Mouse (Mus musculus) lung, postnatal 0 days (tissue): ENCODE data around the gene Evx1. TPM values are rescaled to one million over a fixed set of nuclear protein-coding genes. Genes with fewer than 3 reads are reported as not detected.

ENCODE experiments used
- ATAC-seq: fragments of 200-750 bp; cut with Nextera tagmentation; 2 replicates; pipeline ENCODE4 v1.8.0; 2017; ENCODE audit warnings: moderate library complexity
- DNase-seq: peaks from one replicate; pipeline ENCODE4 v3.0.0-alpha.2; 2016; ENCODE audit warnings: low spot score
- H3K27ac ChIP-seq: fragments of 300-500 bp; sonication (generic); 2 replicates; pipeline ENCODE4 v1.5.1; 2014; ENCODE audit warnings: antibody characterized with exemption, mild to moderate bottlenecking, low read length, mixed read lengths
- H3K27me3 ChIP-seq: fragments of 300-500 bp; sonication (generic); replicated peaks from 2 replicates; pipeline ENCODE4 v1.6.1; 2014; ENCODE audit warnings: low read length, mixed read lengths; ENCODE audit not compliant: insufficient read depth
- H3K36me3 ChIP-seq: fragments of 300-500 bp; sonication (generic); 2 replicates; pipeline ENCODE4 v1.6.1; 2014; ENCODE audit warnings: low read length, mixed read lengths; ENCODE audit not compliant: insufficient read depth
- H3K4me1 ChIP-seq: fragments of 300-500 bp; sonication (generic); 2 replicates; pipeline ENCODE4 v1.6.1; 2014; ENCODE audit warnings: antibody characterized with exemption, low read depth, low read length, mixed read lengths; ENCODE audit not compliant: insufficient read depth
- H3K4me2 ChIP-seq: fragments of 300-500 bp; sonication (generic); replicated peaks from 2 replicates; pipeline ENCODE4 v1.6.1; 2014; ENCODE audit warnings: low read depth, mild to moderate bottlenecking, low read length, moderate library complexity, mixed read lengths
- H3K4me3 ChIP-seq: fragments of 300-500 bp; sonication (generic); 2 replicates; pipeline ENCODE4 v1.5.1; 2014; ENCODE audit warnings: low read depth, low read length
- H3K9ac ChIP-seq: fragments of 300-500 bp; sonication (generic); replicated peaks from 2 replicates; pipeline ENCODE4 v1.6.1; 2014; ENCODE audit warnings: low read depth, mild to moderate bottlenecking
- H3K9me3 ChIP-seq: fragments of 300-500 bp; sonication (generic); 2 replicates; pipeline ENCODE4 v1.6.1; 2016; ENCODE audit warnings: low read length, mixed read lengths
- CTCF ChIP-seq: IDR thresholded peaks from 2 replicates; pipeline ENCODE4 v1.5.1; 2016; ENCODE audit warnings: antibody characterized with exemption, mild to moderate bottlenecking
- EP300 ChIP-seq: IDR thresholded peaks from 2 replicates; pipeline ENCODE4 v1.6.1; 2016; ENCODE audit warnings: antibody characterized with exemption, mild to moderate bottlenecking, control low read depth
- WGBS: fragments of 180-500 bp; shearing (Covaris S2); extraction: QIAGEN DNeasy Blood & Tissue Kit; methylation state at CpG from one replicate; pipeline ENCODE4 v1.1.7; 2014; 5-methylcytosine and 5-hydroxymethylcytosine counted together
- polyA plus RNA-seq: library from polyadenylated mRNA; unstranded; fragments of >200 nt; fragmentation: Nextera tagmentation; extraction: Ambion mirVana; gene quantifications from 2 replicates; pipeline ENCODE4 v1.2.1, GENCODE M21; 2015

The Evx1 gene
- polyA plus RNA-seq, 1 experiment from 2014 or later: not detected

DNA sequence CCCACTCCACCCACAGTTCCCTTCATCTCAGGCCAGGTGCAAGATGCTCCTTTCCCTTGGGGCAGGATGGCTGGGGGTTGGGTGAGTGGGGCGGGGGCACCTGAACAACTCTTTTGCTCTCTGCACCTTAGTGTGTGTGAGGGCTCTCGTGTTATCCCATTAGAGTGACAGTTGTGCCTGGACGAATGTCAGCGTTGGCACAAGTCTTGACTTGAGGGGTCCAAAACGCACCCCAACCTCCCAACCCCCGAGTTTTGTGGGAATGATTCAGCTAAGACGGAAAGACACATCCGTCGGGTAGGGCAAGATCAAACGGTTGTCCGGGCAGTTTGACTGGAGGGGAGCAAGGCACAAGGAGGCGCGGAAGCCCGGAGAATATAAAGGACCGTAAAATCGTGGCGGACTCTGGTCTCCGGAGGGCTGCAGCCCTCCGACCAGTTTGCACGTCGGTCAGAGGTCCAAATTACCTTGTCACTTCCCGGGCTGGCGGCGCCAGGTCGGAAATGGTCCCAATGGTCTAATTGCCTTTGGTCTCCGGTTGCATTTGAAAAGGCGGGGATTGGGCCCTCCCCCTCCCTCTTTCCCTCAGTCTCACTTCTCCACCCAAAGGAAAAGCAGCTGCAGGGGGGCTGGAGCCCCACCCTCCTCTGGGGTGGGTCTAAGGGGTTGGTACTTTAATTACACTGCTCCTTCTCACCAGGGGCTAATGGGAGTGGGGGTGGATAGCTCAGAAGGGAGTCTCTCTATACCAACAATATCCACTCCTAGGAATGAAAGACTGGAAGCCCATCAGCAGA, 1.2 kb downstream of the Evx1 start:
- no peak overlapping the region for H3K27ac ChIP-seq
- peaks cover 92% of the 10 kb centered on the region for H3K27me3 ChIP-seq
- ATAC-seq: no peak
- 4% methylated on average over 27 of the region's 27 CpGs for WGBS
- H3K9ac ChIP-seq: no peak overlapping the region
- TF ChIP-seq CTCF (no peak), EP300 (no peak)
- peaks cover 10% of the 10 kb centered on the region for H3K4me1 ChIP-seq
- no peak overlapping the region for H3K4me2 ChIP-seq
- H3K4me3 ChIP-seq: no peak overlapping the region
- H3K9me3 ChIP-seq: no peaks in the 10 kb centered on the region
- no peaks in the 10 kb centered on the region for H3K36me3 ChIP-seq
- DNase-seq: no peak

DNA sequence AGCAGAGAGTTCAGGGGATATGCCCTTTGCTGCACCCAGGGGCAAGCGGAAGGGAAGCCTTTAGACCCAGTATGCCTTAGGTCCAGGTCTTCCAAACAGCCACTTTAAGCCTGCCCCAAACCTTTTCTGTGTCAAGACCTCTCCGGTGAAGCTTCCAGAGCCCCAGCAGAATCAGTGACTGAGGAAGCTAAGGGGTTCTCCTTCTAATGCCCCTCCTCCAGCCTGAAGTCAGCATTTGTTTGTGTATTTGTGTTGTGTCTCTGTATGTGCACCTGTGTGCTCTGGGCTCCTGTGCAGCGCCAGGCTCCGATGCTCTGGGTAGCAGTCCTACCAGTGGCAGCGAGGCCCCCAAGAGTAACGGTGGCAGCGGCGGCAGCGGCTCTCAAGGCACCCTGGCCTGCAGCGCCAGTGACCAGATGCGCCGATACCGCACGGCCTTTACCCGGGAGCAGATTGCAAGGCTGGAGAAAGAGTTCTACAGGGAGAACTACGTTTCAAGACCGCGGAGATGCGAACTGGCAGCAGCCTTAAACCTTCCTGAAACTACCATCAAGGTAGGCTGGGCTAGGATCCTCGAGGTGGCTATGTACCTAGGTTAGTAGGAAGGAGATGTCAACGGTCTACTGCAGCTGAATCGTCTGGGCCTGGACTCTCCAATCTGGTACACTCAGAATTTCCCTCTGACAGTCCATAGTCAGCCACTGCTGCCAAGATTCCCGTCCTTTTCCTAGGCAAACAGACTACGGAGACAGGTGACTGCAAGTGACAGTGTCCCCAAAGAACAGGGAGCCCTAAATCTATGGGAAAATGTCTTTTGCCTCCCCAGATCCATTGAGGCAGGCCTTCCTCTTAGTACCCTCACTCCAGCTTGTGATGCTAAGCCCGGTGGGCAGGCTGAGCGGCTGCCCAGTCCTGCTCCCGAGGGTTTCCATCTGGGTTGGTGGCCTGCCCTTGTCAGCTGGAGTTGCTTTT, 2.4 kb downstream of the Evx1 start:
- peaks cover 7% of the 10 kb centered on the region; the same call in 1 of the 2 replicates for H3K4me1 ChIP-seq
- no peak overlapping the region for H3K9ac ChIP-seq
- no peak for TF ChIP-seq EP300
- no peak for TF ChIP-seq CTCF
- WGBS: 12% methylated on average over 27 of the region's 27 CpGs
- no peak overlapping the region for H3K27ac ChIP-seq
- H3K4me2 ChIP-seq: peak overlapping the region; percentile 51; the same call in 1 of the 2 replicates
- ATAC-seq (no peak), DNase-seq (no peak)
- H3K36me3 ChIP-seq: no peaks in the 10 kb centered on the region
- H3K27me3 ChIP-seq: peaks cover 91% of the 10 kb centered on the region
- no peak overlapping the region for H3K4me3 ChIP-seq
- H3K9me3 ChIP-seq: no peaks in the 10 kb centered on the region

DNA sequence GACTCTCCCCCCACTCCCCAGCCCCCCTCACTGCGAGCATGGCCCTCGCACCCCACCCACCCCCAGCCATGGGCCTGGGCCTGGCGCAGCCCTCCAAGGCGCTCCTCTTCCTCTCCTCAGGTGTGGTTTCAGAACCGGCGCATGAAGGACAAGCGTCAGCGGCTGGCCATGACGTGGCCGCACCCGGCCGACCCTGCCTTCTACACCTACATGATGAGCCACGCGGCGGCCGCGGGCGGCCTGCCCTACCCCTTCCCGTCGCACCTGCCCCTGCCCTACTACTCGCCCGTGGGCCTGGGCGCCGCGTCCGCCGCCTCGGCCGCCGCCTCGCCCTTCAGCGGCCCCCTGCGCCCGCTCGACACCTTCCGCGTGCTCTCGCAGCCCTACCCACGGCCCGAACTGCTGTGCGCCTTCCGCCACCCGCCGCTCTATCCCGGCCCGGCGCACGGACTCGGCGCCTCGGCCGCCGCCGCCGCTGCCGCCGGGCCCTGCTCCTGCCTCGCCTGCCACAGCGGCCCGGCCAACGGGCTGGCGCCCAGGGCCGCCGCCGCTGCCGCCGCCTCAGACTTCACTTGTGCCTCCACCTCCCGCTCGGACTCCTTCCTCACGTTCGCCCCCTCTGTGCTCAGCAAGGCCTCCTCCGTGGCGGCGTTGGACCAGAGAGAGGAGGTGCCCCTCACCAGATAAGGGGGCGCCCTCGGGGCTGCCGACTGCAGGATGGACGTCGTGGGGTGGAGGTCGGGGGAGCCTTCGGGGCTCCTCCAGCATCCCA, 3.3 kb downstream of the Evx1 start:
- Histone ChIP-seq H3K27me3 (peaks cover 94% of the 10 kb centered on the region), H3K27ac (no peak overlapping the region), H3K9ac (no peak overlapping the region), H3K4me1 (peaks cover 6% of the 10 kb centered on the region; the same call in 1 of the 2 replicates), H3K36me3 (no peaks in the 10 kb centered on the region), H3K9me3 (no peaks in the 10 kb centered on the region), H3K4me3 (peak overlapping the region; percentile 22), H3K4me2 (peak overlapping the region; percentile 51)
- TF ChIP-seq CTCF: no peak
- no peak for TF ChIP-seq EP300
- 2% methylated on average over 42 of the region's 81 CpGs for WGBS
- ATAC-seq: peak; percentile 25; the same call in 1 of the 2 replicates
- DNase-seq: no peak

DNA sequence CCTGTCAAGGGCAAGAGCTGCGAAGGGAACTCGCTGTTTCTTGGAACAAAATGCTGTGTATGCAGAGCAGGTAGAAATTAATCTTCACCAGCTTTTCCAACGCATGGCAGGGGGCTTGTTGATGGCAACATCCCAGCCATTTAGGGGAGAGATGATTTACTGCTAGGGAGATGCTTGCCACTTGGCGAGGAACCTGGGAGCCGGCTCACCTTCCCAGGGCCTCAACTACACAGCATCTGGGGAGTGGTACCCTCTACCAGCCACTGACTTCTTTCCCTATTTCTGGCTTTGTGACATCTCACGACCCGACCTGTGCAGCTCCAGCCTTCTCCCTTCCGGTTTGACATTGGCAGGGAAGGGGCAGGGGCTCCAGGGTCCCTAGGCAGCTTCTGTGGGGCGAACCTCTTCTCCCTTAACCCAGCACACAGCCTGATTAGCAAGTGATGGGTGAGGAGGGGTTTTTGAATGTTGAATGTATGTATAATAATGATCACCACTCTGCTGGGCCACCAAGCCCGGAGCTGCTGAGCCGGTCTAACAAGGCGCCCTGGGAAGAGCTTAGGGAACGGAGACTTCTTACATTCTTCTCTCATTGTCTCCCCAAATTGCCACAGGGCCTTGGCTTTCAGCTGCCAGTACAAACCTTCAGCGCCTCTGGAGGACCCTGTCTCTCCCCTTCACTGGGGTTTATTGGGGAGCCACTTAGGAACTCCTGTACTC, 4.3 kb downstream of the Evx1 start:
- 30% methylated on average over 14 of the region's 14 CpGs for WGBS
- DNase-seq: no peak
- ATAC-seq: no peak
- H3K36me3 ChIP-seq: no peaks in the 10 kb centered on the region
- H3K27ac ChIP-seq: no peak overlapping the region
- TF ChIP-seq EP300: no peak
- no peak for TF ChIP-seq CTCF
- H3K9me3 ChIP-seq: no peaks in the 10 kb centered on the region
- peaks cover 6% of the 10 kb centered on the region; the same call in 1 of the 2 replicates for H3K4me1 ChIP-seq
- H3K4me3 ChIP-seq: no peak overlapping the region
- no peak overlapping the region for H3K9ac ChIP-seq
- peaks cover 93% of the 10 kb centered on the region for H3K27me3 ChIP-seq
- no peak overlapping the region for H3K4me2 ChIP-seq

DNA sequence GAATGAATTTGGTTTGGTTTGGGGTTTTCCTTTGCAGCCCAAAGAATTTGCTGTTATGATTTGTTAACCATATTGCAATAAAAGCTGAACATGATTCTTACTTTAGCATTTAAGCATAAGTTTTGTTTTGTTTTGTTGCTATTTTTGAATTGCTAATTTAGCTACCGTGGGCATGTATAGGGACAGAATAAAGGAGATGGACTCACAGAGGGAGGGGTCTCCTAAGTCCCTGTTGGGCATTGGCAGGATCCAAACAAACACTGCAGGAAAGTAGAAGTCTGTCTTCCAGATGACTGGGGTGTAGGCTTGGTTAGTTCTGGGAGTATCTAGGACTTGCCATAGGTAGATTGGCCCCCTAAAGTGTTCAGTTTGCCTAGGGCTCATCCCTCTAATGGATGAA, 5.0 kb downstream of the Evx1 start:
- Histone ChIP-seq H3K27ac (no peak overlapping the region), H3K9ac (no peak overlapping the region), H3K27me3 (peaks cover 90% of the 10 kb centered on the region), H3K36me3 (no peaks in the 10 kb centered on the region), H3K4me1 (peaks cover 6% of the 10 kb centered on the region; the same call in 1 of the 2 replicates), H3K9me3 (no peaks in the 10 kb centered on the region), H3K4me3 (no peak overlapping the region), H3K4me2 (no peak overlapping the region)
- WGBS: 31% methylated on average over 1 of the region's 1 CpGs
- TF ChIP-seq EP300: no peak
- TF ChIP-seq CTCF: no peak
- no peak for ATAC-seq
- DNase-seq: no peak
